Comparison of ENCODE assay signal across 8 mouse cellular contexts in genomic region chr11:97899822-97900221, GRCm38 (mm10). TPM values are rescaled to one million over a fixed set of nuclear protein-coding genes. Genes with fewer than 3 reads are reported as not detected.
DNase-seq lines count a peak whose midpoint lies in the region; ATAC-seq and TF ChIP-seq lines count a peak whose summit lies in the region.

No protein-coding gene starts in this region.

- intact Hi-C loops in gastrocnemius, postnatal 36 days (cut with DNase I): loop anchor here (1.0 to 5.0 kb wide), 2 partner anchors 87 to 177 kb away; no protein-coding TSS in a partner anchor

- ATAC-seq in limb, embryonic 11.5 days (ENCODE audit: insufficient number of reproducible peaks, low FRiP score, low TSS enrichment, low read depth): 0 out of 2 replicates have a peak, but pooled peaks have one; percentile 62
- peak; percentile 77; the same call in 1 of the 2 replicates for ATAC-seq in stomach, embryonic 16.5 days (ENCODE audit: insufficient read depth, low FRiP score)

- H3K4me1 ChIP-seq in cortical plate, adult 2 months (ENCODE audit: control insufficient read depth, insufficient read depth, low read length): no peaks in the 10 kb centered on the region
- no peaks in the 10 kb centered on the region for H3K4me1 ChIP-seq in kidney, adult 2 months (ENCODE audit: control insufficient read depth, insufficient read depth, low read length)
- no peaks in the 10 kb centered on the region for H3K4me1 ChIP-seq in limb, embryonic 11.5 days (ENCODE audit: control insufficient read depth, insufficient read depth, low read length)
- peaks cover 3% of the 10 kb centered on the region; the same call in 1 of the 2 replicates for H3K4me1 ChIP-seq in stomach, embryonic 16.5 days (ENCODE audit: control insufficient read depth, insufficient read depth, low read length)

- no peaks in the 10 kb centered on the region for H3K9me3 ChIP-seq in limb, embryonic 11.5 days (ENCODE audit: control insufficient read depth, low read length)
- no peaks in the 10 kb centered on the region for H3K9me3 ChIP-seq in stomach, embryonic 16.5 days (replicated peaks; ENCODE audit: control insufficient read depth, low read length)

- H3K27me3 ChIP-seq in kidney, adult 2 months (replicated peaks; ENCODE audit: control insufficient read depth, insufficient read depth, low read length): no peaks in the 10 kb centered on the region
- no peaks in the 10 kb centered on the region for H3K27me3 ChIP-seq in limb, embryonic 11.5 days (ENCODE audit: control insufficient read depth, insufficient read depth, low read length)
- H3K27me3 ChIP-seq in stomach, embryonic 16.5 days (ENCODE audit: control insufficient read depth, insufficient read depth, low read length): no peaks in the 10 kb centered on the region

- no peak overlapping the region for H3K4me2 ChIP-seq in limb, embryonic 11.5 days (ENCODE audit: low read depth, severe bottlenecking)
- no peak overlapping the region for H3K4me2 ChIP-seq in stomach, embryonic 16.5 days (ENCODE audit: low read depth, low read length)

- no peaks in the 10 kb centered on the region for H3K36me3 ChIP-seq in kidney, adult 2 months (ENCODE audit: control insufficient read depth, insufficient read depth, low read length)
- H3K36me3 ChIP-seq in limb, embryonic 11.5 days (ENCODE audit: control insufficient read depth, insufficient read depth, low read length): no peaks in the 10 kb centered on the region
- no peaks in the 10 kb centered on the region for H3K36me3 ChIP-seq in stomach, embryonic 16.5 days (ENCODE audit: control insufficient read depth, insufficient read depth, low read length)

- no peak overlapping the region for H3K27ac ChIP-seq in cortical plate, adult 2 months (ENCODE audit: insufficient read depth, low read length)
- H3K27ac ChIP-seq in kidney, adult 2 months (ENCODE audit: insufficient read depth, low read depth, low read length): peak overlapping the region; percentile 27; the same call in 1 of the 2 replicates
- no peak overlapping the region for H3K27ac ChIP-seq in limb, embryonic 11.5 days (replicated peaks; ENCODE audit: low read depth, low read length)
- no peak overlapping the region for H3K27ac ChIP-seq in stomach, embryonic 16.5 days (ENCODE audit: low read length)

- 0% methylated on average over 2 of the region's 2 CpGs for WGBS in kidney, adult 2 months
- WGBS in limb, embryonic 11.5 days: 7% methylated on average over 2 of the region's 2 CpGs
- WGBS in stomach, embryonic 16.5 days: 2% methylated on average over 2 of the region's 2 CpGs

- no peak overlapping the region for H3K4me3 ChIP-seq in cortical plate, adult 2 months (ENCODE audit: insufficient read depth, low read length)
- no peak overlapping the region for H3K4me3 ChIP-seq in kidney, adult 2 months (ENCODE audit: insufficient read depth, low read depth, low read length)
- H3K4me3 ChIP-seq in limb, embryonic 11.5 days (ENCODE audit: low read depth, low read length): no peak overlapping the region
- H3K4me3 ChIP-seq in stomach, embryonic 16.5 days (replicated peaks; ENCODE audit: low read length): no peak overlapping the region

- H3K9ac ChIP-seq in limb, embryonic 11.5 days (ENCODE audit: low read length): no peak overlapping the region
- H3K9ac ChIP-seq in stomach, embryonic 16.5 days (ENCODE audit: low read length): no peak overlapping the region

- no peak for TF ChIP-seq POLR2A in cortical plate, adult 2 months (IDR thresholded peaks at IDR 0.05; ENCODE audit: extremely low read depth, insufficient read depth, low read length)
- TF ChIP-seq POLR2A in kidney, adult 2 months (IDR thresholded peaks at IDR 0.05; ENCODE audit: low read depth, low read length): no peak

- DNase-seq in 3134 (ENCODE audit: extremely low read depth, insufficient read length, low spot score): peak; percentile 30
- peak; percentile 88 to 97 for DNase-seq in adrenal gland, adult (ENCODE audit: inconsistent age in 2 of 2, low spot score in 1 of 2)
- DNase-seq in gastrocnemius, postnatal 36 days: peak; percentile 71 to 83
- DNase-seq in kidney, adult 2 months: peak; percentile 93
- DNase-seq in limb, embryonic 11.5 days (ENCODE audit: low spot score): peak; percentile 90
- DNase-seq in naive thymus-derived CD4-positive, alpha-beta T cell, adult 2 months (ENCODE audit: low read depth): peak; percentile 93

- peak; percentile 96 for TF ChIP-seq CTCF in cortical plate, adult 2 months (IDR thresholded peaks at IDR 0.05; ENCODE audit: extremely low read depth, insufficient read depth, low read length)
- peak; percentile 92 for TF ChIP-seq CTCF in kidney, adult 2 months (conservative IDR thresholded peaks at IDR 0.05; ENCODE audit: insufficient read depth, insufficient read length, low read depth, low read length)

RNA-seq across cellular contexts. Expression of gene Fbxo47, which starts 15.9 kb away (rescaled TPM):
- polyA plus RNA-seq in cortical plate, adult 2 months (2012; rRNA removed): 1.3 and 1.6 TPM in 2 replicates
- not detected for total RNA-seq in gastrocnemius, postnatal 36 days (2021)
- 0.33 and 0.39 TPM in 2 replicates for polyA plus RNA-seq in kidney, adult 2 months (2012; rRNA removed)
- polyA plus RNA-seq in limb, embryonic 11.5 days (2014; fragmentation: Nextera tagmentation; extraction: Ambion mirVana): 1.0 TPM in 2 replicates
- polyA plus RNA-seq in stomach, embryonic 16.5 days (2015; fragmentation: Nextera tagmentation; extraction: Ambion mirVana): 0.35 and 0.74 TPM in 2 replicates

RNA-seq across cellular contexts. Expression of gene B230217C12Rik, which starts 59.2 kb away (rescaled TPM):
- polyA plus RNA-seq in cortical plate, adult 2 months (2012; rRNA removed): 122 and 130 TPM in 2 replicates
- total RNA-seq in gastrocnemius, postnatal 36 days (2021): under 1 TPM; 0.31 to 0.64 TPM
- 2.0 TPM in 2 replicates for polyA plus RNA-seq in kidney, adult 2 months (2012; rRNA removed)
- 15.9 and 17.4 TPM in 2 replicates for polyA plus RNA-seq in limb, embryonic 11.5 days (2014; fragmentation: Nextera tagmentation; extraction: Ambion mirVana)
- 3.7 and 3.8 TPM in 2 replicates for polyA plus RNA-seq in stomach, embryonic 16.5 days (2015; fragmentation: Nextera tagmentation; extraction: Ambion mirVana)

Comparison
In these comparisons a context has a peak if more than half of its experiments do, and no peak if none do; other contexts are left out.
1. DNase-seq: peak in every context shown above with its lines; median percentile 93 in kidney, adult 2 months; 93 in naive thymus-derived CD4-positive, alpha-beta T cell, adult 2 months; 92 in adrenal gland, adult; 90 in limb, embryonic 11.5 days; 77 in gastrocnemius, postnatal 36 days; 30 in 3134.